ENCODE assay signal across 14 mouse cellular contexts in the genomic region with DNA sequence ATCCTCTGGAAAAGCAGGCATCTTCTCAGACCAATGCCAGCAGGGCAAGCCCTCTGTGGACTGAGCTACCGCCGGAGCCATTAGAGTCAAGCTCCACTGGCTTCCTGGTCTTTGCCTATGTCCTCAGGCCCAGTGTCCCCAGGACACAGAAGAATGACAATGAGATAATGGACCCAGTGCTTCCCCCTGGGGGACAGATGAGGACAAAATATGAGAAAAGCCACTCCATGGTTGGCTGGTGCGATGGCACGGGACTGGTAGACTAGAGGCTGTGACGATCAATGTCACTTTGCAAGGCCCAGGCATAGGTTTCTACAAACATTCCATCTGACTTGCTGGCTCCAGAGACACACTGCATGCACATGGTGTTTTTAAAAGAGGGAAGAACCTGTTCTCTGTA. TPM values are rescaled to one million over a fixed set of nuclear protein-coding genes. Genes with fewer than 3 reads are reported as not detected.
DNase-seq lines count a peak whose midpoint lies in the region; ATAC-seq lines count a peak whose summit lies in the region.
"Had no signal": no experiment of that assay in that cellular context is flagged by ENCODE, and none has a peak within 500 bp of the region (broad histone marks: within the 10 kb centered on the region; RNA-seq: fewer than 3 reads in every experiment).

No protein-coding gene starts in this region.

- H3K4me3 ChIP-seq in kidney, embryonic 14.5 days (ENCODE audit: low read length) = no peak overlapping the region
- H3K4me3 ChIP-seq: neural tube, embryonic 13.5 days had no signal

- 77% methylated on average over 5 of the region's 5 CpGs for WGBS in kidney, embryonic 14.5 days

- peak; percentile 49 for DNase-seq in kidney, postnatal 10 days
- DNase-seq in lung, postnatal 10 days = peak; percentile 31
- no peak for DNase-seq in lung, postnatal 4 days
- peak; percentile 45 for DNase-seq in CD4-positive helper T cell, adult 2 months (ENCODE audit: low read depth, low spot score)
- peak; percentile 71 for DNase-seq in induced T-regulatory cell, adult 2 months (ENCODE audit: low read depth)
- DNase-seq: cerebellum, postnatal 25 days; layer of hippocampus, postnatal 36 days had no signal

- no peak overlapping the region for H3K27ac ChIP-seq in kidney, embryonic 14.5 days (ENCODE audit: low read depth, low read length)
- H3K27ac ChIP-seq: hindbrain, embryonic 14.5 days; macrophage; neural tube, embryonic 13.5 days had no signal

- H3K9me3 ChIP-seq in kidney, embryonic 14.5 days (ENCODE audit: control insufficient read depth, low read length) = no peaks in the 10 kb centered on the region
- H3K9me3 ChIP-seq: neural tube, embryonic 13.5 days had no signal

- ATAC-seq in kidney, embryonic 14.5 days (ENCODE audit: low FRiP score, low TSS enrichment) = no peak
- ATAC-seq in activated CD4-positive, CD25-positive, alpha-beta regulatory T cell, adult 4 months = no peak
- ATAC-seq: midbrain, embryonic 16.5 days had no signal

- H3K4me1 ChIP-seq in kidney, embryonic 14.5 days (ENCODE audit: control insufficient read depth, insufficient read depth, low read length) = peaks cover 10% of the 10 kb centered on the region; the same call in 1 of the 2 replicates

- peaks cover 20% of the 10 kb centered on the region for H3K27me3 ChIP-seq in kidney, embryonic 14.5 days (ENCODE audit: control insufficient read depth, insufficient read depth, low read length)

- no peak overlapping the region for H3K9ac ChIP-seq in kidney, embryonic 14.5 days (ENCODE audit: low read depth, low read length)
- H3K9ac ChIP-seq: hindbrain, embryonic 14.5 days; neural tube, embryonic 13.5 days had no signal

- H3K4me2 ChIP-seq in kidney, embryonic 14.5 days (replicated peaks; ENCODE audit: low read depth, low read length) = no peak overlapping the region
- H3K4me2 ChIP-seq: hindbrain, embryonic 14.5 days; neural tube, embryonic 13.5 days had no signal

- H3K36me3 ChIP-seq in kidney, embryonic 14.5 days (ENCODE audit: control insufficient read depth, insufficient read depth, low read length) = no peaks in the 10 kb centered on the region
- H3K36me3 ChIP-seq: G1E; neural tube, embryonic 13.5 days had no signal

RNA-seq across cellular contexts. Expression of gene Nfatc2, which starts 8.5 kb away (rescaled TPM):
- 1.7 and 2.7 TPM in 2 replicates for polyA plus RNA-seq in kidney, embryonic 14.5 days (2014; fragmentation: Nextera tagmentation; extraction: Ambion mirVana)
- 10 to 100 TPM; 22.1 to 22.9 TPM for polyA plus RNA-seq in activated CD4-positive, CD25-positive, alpha-beta regulatory T cell, adult 4 months (2017; shearing (Covaris generic))
- polyA plus RNA-seq: G1E had no signal

Comparison
In these comparisons a context has a peak if more than half of its experiments do, and no peak if none do; other contexts are left out.
1. DNase-seq: peak in kidney, postnatal 10 days (single experiment), lung, postnatal 10 days (single experiment), CD4-positive helper T cell, adult 2 months (single experiment) and induced T-regulatory cell, adult 2 months (single experiment); none in lung, postnatal 4 days (0 of 2).